Mouse (Mus musculus): ENCODE data around the gene Dnmt1.
A peak's percentile ranks its signal among the peaks of the same experiment; 100 is the strongest.
"Not testable (repeated sequence)": the region's sequence is repeated elsewhere in the genome, so short reads cannot be mapped to it uniquely, and the experiment has no call there.

Dnmt1 gene

DNA sequence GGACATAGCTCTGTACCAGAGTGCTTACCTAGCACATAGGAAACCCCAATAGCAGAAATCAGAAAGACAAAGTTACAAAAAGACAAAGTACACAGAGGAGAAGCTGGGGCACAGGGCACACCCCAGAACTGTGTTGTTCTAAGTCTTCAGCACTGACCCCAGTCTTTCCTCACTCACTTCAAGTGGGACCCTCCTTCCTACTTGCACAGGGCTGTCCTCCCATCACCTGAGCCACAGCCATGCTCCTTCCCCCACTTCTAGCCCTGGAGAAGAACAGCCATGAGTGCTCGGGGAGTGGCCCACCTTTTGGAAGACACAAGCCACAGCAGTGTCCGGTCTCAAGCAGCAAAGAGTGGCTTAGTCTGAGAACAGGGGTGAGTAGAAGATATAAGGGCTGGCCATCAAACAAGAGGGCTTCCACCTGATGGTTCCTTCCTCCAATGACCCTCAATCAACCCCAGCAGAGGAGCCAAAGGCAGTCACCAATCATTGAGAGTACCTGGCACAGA lies at the start of gene Dnmt1:
TSS of gene Dnmt1 (minus strand) at position 459 of the 509 bp plus-strand sequence.
- no peak for DNase-seq (ENCODE audit: low read depth, low spot score)

DNA sequence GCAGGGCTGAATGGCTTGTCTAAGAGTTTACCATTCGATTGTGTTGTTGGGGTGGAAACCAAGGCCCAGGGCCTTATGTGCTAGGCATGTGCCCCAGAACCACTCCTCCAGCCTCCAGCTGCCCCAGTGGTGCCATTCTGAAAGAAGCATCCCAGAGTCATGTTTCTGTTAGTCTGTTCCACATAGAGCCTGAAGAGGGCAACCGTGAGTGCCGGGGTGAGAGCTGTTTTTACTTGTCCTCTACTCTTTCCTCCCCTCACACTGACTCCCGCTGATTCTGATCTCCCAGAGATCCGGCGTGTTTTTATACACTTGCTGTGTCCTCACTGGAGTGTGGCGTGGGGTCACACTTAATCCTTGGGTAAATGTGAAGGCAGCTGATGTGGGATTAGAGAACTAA lies 48.3 kb upstream of the Dnmt1 start:
- DNase-seq (ENCODE audit: low read depth, low spot score) = no peak

DNA sequence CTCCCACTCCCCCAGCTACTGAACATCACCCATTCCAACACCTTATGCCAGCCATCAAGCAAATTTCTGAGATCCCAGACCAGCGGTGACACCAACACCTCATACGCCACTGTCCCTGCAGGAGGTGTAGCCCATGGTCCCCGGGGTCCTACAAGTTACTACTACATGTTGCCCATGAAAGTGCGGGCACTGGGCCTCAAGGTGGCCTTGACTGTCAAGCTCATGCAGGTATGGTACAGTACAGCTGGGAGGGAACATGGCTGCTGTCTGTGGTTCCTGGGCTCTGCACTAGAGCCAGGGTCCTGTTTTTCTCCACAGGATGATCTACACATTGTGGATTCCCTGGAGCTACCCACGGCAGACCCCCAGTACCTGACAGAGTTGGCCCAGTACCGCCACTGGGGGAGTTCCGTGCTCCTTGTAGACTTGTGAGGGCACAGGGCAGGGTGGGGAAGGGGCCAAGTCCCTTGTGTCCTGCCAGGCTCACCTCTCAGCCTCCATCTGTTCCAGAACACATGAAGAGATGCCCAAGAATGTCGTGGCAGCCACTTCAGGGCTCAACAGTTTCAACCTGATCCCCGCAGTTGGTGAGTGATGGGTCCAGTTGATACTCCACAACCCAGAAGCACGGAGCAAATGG lies 47.7 kb upstream of the Dnmt1 start:
- DNase-seq (ENCODE audit: low read depth, low spot score) = no peak

DNA sequence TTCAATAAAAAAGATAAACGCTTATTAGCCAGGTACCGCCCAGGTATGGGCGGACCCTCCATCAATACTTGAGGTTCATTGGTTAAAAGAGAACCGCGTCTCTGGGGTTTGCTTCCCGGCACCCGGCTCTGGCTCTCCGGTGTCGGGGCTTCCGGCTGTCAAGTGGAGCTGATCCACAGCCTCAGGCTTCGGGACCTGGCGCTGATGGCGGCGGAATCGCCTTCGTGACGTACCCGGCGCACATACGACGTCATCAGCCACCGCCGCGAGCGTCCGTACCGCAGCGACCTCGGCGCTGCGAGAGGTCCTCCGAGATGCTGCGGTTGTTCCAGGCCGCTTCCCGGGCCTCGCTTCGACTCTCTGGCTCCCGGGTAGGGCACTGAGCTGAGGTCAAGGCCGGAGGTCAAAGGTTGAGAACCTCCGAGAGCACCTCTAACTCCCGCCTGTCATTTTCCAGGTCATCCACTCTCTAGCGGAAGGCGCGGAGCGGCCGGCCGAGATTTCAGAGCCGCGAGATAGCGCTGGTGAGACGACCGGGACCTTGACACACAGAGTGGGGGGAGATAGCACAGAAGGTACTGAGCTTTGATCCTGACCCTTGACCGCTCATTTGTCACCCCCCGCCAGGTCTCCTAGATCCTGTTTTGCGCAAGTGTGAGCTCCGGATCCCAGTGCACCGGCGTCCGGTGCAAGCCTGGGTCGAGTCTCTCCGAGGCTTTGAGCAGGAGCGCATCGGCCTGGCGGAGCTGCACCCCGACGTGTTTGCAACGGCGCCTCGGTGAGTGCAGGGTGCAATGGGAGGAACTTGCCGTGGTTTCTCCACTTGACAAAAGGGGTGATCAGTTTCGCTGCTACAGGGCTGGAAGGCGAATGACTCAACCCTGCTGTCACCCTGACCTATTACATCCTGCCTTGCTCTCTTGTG lies 43.2 kb upstream of the Dnmt1 start, which contains the start of gene Mrpl4:
TSS of gene Mrpl4 (plus strand) at position 112 of the 925 bp plus-strand sequence.
- DNase-seq (ENCODE audit: low read depth, low spot score) = peak; percentile 74

DNA sequence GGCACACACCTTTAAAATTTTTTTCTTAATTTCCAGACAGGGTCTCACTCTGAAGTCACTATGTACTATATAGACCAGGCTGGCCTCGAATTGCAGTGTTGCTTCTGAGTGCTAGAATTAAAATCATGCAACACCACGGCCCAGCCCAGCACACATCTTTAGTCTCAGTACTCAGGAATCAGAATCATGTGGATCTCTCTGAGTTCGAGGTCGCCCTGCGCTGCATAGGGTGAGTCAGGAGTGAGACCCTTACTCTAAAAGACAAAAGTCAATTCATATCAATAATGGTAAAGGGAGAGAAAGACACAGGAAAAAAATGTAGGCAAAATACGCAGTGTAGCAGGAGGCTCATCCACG lies 42.6 kb upstream of the Dnmt1 start:
- DNase-seq (ENCODE audit: low read depth, low spot score) = no peak

DNA sequence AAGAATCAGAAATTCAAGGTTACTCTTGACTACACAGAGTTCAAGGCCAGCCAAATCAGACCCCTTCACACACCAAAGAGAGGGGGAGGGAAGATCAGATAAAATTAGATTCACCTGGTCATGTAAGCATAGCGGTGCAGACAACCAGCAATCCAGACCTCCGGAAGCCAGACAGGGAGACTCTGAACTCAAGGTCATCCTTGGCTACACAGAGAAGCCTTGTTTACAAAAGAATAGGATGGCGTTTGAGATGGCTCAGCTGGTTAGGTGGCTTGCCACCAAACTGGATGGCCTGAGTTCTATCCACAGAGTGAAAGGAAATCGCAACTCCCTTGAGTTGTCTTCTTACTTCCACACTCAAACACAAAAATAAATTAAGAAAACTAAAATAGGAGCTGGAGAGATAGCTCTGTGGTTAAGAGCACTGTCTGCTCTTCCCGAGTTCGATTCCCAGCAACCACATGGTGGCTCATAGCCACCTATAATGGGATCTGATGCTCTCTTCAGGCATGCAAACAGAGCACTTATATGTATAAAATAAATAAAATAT lies 42.0 kb upstream of the Dnmt1 start:
- DNase-seq (ENCODE audit: low read depth, low spot score) = no peak

DNA sequence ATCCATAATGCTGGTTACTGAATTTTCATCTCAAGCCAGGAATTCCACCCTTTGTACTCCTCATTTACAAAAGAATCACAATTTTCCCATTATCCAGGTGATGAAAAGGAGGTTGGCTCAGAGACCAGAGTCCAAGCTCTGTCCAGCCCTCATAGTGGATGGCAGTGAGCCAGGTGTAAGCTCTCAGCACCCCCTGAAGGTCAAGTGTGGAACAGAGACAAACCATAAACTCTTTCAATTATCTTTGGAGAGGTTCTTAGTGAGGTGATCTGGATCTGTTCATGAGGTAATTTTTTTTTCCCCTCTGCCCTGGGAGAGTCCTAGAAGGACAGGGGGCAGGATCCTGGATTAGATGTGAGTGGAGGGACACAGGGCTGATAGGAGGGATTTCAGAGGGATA lies 41.1 kb upstream of the Dnmt1 start:
- no peak for DNase-seq (ENCODE audit: low read depth, low spot score)

DNA sequence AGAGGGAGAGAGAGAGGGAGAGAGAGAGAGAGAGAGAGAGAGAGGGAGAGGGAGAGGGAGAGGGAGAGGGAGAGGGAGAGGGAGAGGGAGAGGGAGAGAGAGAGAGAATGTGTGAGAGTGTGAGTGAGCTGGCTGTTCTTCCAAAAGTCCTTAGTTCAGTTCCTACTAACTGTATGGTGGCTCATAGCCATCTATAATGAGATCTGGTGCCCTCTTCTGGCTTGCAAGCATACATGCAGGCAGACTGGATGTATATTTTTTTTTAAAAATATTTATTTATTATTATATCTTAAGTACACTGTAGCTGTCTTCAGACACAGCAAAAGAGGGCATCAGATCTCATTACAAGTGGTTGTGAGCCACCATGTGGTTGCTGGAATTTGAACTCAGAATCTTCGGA lies 38.6 kb upstream of the Dnmt1 start:
- DNase-seq (ENCODE audit: low read depth, low spot score) = not testable (repeated sequence)

DNA sequence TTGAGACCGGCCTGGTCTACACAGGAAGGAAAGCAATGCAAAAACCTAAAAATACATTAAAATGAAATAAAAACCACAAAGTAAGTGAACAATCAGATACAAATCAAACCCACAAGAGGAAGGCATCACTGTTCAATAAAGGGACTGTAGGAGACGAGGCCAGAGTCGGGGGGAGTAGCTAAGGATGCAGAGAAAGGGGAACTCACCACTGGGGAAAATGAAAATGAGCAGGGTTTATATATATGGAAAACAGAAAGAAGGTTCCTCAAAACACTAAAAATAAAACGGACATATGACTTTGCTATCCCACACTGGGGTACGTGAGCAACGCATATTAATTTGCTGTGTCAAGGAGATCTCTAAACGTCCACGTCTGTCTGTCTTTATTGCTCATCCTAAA lies 37.4 kb upstream of the Dnmt1 start:
- DNase-seq (ENCODE audit: low read depth, low spot score) = no peak

DNA sequence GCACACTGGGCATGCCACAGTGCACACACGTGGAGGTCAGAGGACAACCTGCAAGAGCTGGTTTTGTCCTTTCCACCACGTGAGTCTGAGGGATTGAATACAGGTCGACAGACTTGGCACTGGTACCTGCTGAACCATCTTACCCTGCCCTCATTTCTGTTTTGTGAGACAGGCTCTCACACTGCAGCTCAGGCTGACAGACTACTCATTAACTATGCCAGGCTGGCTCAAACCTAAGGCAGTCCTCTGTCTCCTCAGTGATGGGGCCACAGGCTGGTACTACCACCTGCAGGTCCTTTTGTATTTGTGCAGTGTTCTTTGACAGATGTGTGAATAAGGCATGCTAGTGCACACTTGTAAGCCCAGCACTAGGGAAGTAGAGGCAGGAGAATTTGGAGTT lies 35.4 kb upstream of the Dnmt1 start:
- DNase-seq (ENCODE audit: low read depth, low spot score) = no peak

DNA sequence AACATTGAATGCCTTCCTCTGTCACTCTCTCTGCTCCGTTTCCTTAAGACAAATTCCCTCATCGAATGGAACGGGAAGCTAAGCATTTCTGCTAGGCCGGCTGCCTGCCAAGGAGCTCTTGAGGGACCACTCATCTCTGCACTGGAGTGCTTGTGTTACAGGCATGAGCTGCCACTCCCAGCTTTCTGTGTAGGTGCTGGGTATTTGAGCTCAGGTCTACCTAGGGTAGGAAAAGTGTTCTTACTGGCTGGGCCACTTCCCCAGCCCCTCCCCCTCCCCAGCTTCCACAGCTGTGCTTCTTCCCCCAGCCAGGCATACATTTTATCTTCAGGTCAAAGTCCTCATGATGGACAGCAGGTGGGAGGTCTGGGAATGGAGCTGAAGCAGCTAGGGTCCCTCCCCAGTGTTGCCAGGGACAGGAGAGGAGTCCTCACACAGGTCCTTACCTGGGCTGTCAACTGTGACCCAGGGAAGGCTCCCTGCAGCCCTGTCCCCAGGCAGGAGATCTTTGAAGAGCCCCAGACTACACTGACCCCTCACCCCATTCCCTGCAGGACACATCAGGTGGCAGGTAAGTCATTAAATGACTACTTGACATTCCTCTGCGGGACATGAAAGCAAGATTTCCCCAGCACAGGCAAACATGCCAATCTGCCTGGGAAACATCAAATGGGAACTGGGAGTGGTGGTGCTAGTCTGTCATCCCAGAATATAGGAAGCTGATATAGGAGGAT lies 33.6 kb upstream of the Dnmt1 start:
- no peak for DNase-seq (ENCODE audit: low read depth, low spot score)

DNA sequence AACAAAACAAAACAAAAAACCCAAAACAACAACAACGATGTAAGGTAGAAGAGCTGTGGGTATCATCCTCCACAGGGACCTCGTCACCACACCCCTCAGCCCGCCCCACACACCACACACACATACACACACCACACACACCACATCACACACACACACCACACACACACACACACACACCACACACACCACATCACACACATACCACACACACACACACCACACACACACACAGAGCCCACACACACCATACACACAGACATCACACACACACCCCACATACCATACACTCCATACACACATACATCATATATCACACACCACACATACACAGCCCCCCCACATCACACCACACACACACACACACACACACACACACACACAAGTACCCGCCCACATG lies 31.9 kb upstream of the Dnmt1 start:
- DNase-seq (ENCODE audit: low read depth, low spot score) = no peak

DNA sequence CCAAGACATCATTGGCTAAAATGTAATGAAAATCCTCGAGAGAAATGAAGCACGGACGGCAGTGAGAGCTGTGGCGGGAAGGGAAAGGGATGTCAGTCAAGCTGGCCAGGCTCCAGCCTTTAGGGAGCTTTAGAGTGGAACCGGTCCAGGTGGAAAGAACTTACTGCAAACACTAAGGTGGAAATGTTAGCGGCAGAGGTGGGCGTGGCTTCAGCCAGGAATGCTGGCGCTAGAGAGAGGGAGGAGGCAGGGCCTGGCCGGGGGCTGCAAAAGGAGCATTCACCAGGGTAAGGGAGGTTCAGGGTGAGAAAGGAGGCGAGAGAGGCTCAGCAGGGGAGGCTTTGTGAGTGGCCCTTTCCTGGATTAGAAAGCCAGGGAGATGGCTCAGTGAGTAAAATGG lies 31.2 kb upstream of the Dnmt1 start:
- DNase-seq (ENCODE audit: low read depth, low spot score) = no peak

DNA sequence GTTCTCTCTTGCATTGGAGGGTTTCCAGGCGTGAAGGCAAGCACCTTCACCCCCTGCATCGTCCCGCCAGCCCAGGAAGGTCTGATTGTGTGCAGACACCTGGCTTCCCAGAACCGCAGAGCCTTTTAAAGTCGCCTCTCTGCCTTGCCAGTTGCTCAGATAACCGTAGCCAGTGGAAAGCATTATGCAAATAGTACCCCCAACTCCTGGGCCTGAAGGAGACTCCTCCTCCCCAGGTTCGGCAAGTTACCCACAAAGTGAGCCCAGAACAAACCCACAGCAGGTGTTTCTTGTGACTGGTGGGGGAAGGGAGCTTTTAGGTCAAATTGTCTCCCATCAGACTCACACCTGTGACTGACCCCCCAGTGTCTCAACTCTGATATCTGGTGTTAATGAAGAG lies 28.3 kb upstream of the Dnmt1 start:
- DNase-seq (ENCODE audit: low read depth, low spot score) = no peak

DNA sequence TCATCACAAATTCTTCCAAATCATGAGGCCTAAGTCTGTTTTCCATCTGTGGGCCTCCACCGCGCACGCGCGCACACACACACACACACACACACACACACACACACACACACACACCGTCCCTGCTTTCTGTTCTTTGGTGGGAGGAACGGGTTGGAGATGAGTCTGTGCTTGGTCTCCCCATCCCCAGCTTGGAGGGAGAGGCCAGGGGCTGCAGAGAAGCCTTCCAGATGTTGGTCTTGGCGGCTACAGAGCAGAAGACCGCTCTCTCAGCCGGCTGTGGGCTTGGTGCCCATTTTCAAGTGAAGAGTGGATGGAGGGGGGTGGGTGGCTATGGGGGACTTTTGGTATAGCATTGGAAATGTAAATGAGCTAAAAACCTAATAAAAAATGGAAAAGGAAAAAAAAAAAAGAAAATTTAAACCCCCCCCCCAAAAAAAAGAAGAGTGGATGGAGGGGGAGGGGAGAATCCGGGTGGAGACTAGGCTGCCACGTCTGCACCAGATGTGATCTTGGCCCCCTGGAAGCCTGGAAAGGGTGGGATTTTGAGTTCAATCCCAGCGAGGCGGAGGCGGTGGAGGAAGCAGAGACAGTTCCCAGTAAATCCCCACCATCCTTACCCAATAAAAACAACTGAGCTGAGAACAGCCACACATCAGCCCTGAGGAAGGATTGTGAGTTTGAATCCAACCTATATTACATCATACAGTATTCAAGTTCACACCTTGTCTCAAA lies 27.4 kb upstream of the Dnmt1 start:
- no peak for DNase-seq (ENCODE audit: low read depth, low spot score)

DNA sequence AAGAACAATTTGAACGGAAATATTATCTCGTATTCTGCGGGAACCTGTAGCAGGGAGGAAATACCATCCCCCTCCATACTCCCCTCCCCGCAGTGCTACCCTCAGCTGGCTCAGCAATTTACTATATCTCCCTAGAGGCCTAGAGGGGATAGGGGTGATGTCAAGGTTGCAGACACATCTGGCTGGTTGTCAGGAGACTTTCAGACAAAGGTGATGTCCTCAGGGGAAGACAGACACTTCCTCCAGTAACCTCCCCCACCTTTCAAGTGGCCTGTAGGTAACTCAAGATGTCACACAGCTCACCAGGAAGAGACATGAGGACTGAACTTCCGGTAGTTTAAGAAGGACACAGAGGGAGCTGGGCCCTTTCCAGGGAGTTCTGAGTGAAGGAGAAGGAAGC lies 23.5 kb upstream of the Dnmt1 start:
- no peak for DNase-seq (ENCODE audit: low read depth, low spot score)

DNA sequence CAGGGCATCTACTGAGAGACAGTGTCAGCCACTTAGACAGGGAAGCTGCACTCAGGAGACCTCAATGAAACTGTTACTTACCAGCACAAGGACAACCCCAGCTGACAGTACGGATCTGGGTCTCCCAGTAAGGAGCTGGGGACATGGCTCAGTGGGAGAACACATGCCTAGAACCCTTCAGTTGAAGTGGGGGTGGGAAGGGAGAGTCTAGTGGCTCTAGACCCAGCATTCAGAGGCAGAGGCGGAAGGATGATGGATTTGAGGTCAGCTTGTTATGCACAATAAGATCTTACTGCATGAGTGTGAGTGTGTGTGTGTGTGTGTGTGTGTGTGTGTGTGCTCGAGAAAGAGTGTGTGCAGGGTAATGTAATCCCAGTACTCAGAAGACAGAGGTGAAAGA lies 22.5 kb upstream of the Dnmt1 start:
- DNase-seq (ENCODE audit: low read depth, low spot score) = no peak

DNA sequence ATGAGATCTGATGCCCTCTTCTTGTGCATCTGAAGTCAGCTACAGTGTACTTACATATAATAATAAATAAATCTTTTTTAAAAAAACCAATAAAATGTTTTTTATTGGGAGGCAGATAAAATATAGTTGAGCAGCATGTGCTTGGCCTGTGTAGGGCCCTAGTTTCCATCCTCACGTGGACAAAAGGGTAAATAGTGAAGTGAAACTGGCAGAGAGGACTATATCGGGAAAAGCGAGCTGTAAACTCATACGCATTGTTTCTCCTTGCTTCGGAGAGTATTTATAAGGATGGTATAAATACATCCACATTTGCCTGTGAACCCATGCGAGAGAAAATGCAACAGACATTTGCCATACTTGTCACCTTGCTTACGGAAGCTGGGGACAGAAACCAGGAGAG lies 20.1 kb upstream of the Dnmt1 start:
- DNase-seq (ENCODE audit: low read depth, low spot score) = no peak

DNA sequence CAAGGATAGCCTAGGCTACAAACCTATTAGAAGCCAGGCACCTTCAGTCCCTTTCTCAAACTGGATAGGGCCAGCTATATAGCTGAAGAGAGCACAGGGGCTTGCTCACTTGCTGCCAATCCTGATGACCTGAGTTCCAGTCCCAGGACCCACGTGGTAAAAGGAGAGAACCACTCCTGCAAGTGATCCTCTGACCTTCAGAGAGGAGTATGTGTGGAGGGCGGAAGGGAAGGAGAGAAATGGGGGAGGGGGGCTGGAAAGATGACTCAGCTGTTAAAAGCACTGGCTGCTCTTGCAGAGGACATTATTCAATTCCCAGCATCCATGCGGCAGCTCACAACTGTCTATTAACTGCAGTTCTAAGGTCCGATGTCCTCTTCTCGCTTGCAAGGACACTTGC lies 19.5 kb upstream of the Dnmt1 start:
- no peak for DNase-seq (ENCODE audit: low read depth, low spot score)

DNA sequence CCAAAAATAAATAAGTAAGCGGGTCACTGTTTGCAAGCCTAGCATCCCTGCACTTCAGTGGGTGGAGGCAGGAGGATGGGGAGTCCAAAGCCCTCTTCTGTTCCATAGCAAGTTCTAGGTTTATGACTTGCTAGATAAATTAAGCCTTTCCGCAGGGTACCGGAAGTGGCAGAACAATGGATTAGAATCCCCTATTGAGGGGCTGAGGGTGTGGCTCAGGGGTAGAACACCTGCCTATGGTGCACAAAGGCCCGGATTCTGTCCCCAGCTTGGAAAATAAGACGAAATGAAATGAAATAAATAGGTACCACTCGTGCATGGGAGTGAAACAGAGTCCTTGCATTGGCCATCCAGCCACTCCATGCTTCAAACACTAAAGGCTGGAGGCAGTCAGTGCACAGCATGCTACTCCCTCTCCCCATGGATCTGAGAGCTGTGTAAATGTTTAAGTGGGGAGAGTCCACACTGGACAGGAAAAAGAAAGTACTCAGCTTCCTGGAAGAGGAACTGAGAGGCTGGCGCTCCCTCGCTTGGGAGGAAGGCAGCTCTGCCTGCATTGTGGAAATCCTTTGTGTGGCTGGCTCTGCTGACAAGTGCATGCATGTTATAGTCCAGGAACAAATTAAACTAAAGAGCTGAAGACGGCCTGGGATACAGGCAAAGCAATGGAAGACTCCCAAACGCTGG lies 18.9 kb upstream of the Dnmt1 start:
- no peak for DNase-seq (ENCODE audit: low read depth, low spot score)

Measured in brain, embryonic 18.5 days (tissue).